Mouse (Mus musculus) lung, postnatal 36 days (tissue): ENCODE measurements around the gene Tyw1.
A peak's percentile ranks its signal among the peaks of the same experiment; 100 is the strongest.

Experiments used
- DNase-seq: peaks from one replicate; pipeline ENCODE4 v3.0.0; 2022; ENCODE audit warnings: mixed read lengths

Gene Tyw1

DNA sequence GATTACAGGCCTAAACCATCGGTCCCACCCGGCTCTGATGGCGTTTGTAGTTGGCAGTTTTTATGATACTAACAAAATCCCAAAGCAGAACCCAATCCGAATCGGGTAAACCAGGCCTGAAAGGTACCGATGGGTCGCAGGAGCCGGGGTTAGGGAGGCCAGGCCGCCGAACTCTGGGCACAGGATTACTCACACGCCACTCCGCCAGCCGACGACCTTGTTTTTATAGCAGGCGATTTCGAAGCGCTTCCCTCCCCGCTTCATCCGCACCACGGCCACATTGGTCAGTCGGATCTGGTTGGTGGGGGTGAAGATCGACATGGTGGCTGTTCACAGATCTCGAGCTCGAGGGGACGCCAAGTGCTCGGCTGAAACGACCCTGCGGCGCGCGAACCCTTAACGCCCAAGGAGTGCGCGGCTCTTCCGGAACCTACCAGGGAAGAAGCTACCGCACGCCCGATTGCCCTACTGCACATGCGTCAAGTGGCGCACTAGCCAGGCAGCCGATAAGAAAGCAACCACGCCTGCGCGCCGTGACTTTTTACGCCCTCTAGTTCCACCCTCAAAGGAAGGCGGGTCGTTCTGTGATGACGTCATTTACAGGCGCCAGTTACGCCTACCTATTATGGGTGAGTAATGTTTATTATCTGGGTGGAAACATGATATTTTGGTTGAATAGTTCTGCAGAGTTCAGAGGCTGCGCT, at the start of gene Tyw1, which contains the start of gene Sbds:
Gene Tyw1, plus strand, starts transcription at position 603 of the 704 bp plus-strand sequence.
Gene Sbds, minus strand, starts transcription at position 514 of the 704 bp plus-strand sequence.
- DNase-seq = peak; percentile 99

GRCm38 (mm10) chr5:130207299-130207698, 48.1 kb upstream of the Tyw1 start:
- DNase-seq = peak; percentile 70

DNA sequence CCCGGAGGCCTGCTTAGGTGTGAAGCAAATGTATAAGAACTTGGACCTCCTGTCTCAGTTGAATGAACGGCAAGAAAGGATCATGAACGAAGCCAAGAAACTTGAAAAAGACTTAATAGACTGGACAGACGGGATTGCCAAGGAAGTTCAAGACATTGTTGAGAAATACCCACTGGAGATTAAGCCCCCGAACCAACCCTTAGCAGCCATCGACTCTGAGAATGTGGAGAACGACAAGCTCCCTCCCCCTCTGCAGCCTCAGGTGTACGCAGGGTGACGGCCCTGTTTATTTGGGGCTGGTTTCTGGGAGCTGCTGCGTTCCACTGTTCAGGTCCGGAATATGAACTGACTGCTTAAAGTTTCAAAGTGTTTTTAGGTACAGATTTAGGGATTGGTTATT, 42.5 kb upstream of the Tyw1 start:
- peak; percentile 20 for DNase-seq

GRCm38 (mm10) chr5:130216781-130217180, 38.6 kb upstream of the Tyw1 start, which contains the start of gene Tmem248:
Gene Tmem248 (plus strand): TSS chr5:130217081.
- no peak for DNase-seq

GRCm38 (mm10) chr5:130217406-130217805, 38.0 kb upstream of the Tyw1 start:
- DNase-seq = peak; percentile 41

DNA sequence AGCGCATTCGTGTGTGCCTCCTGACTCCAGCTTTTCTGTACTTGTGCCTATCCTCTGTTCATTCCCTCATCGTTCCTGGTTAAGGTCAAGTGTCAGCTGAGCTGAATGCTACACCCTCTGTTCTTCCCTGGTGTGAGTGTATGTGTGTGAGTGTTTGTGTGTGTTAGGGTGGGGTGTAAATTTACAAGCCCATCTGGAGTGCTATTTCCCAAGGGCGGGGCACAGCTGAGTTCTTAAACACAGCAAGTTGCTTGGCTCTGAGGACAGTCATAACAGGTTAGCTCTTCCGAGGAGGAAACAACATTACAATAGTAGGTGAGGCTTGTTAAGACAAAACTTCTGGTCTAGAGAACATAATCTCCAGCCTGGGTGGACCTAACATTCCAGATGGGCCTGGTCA, 37.1 kb upstream of the Tyw1 start:
- peak; percentile 57 for DNase-seq

DNA sequence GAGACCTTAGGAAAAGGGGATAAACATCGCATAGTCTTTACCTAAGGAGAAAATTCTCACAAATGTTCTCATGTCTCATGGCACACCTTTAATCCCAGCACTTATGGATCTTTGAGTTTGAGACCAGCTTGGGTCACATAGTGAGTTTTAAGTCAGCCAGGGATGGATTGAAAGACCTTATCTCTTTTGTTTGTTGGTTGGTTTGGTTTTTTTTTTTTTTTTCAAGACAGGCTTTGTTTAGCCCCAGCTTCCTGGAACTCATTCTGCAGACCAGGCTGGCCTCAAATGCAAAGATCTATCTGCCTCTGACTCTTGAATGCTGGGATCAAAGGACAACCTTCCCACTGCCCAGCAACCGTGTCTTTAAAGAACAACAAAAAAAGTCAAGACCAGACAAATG, 34.1 kb upstream of the Tyw1 start:
- DNase-seq = no peak

DNA sequence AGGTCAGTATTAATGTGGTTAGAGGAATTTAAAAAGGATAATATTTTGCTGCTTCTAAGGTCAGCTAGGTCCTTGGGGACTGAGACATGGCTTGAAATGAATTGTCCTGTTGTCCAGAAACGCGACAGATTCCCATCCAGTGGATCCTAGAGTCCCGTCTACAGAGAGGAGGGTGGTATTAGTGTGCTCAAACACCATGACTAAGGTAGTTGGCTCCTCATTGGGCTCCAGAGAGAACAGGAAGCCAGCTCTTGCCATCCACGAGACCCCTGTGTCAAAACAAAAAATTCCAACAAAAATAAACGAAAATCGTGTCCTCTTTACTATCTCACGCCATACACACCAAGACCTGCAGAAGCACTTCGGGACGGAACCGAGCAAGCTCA, 33.7 kb upstream of the Tyw1 start:
- DNase-seq = peak; percentile 33

DNA sequence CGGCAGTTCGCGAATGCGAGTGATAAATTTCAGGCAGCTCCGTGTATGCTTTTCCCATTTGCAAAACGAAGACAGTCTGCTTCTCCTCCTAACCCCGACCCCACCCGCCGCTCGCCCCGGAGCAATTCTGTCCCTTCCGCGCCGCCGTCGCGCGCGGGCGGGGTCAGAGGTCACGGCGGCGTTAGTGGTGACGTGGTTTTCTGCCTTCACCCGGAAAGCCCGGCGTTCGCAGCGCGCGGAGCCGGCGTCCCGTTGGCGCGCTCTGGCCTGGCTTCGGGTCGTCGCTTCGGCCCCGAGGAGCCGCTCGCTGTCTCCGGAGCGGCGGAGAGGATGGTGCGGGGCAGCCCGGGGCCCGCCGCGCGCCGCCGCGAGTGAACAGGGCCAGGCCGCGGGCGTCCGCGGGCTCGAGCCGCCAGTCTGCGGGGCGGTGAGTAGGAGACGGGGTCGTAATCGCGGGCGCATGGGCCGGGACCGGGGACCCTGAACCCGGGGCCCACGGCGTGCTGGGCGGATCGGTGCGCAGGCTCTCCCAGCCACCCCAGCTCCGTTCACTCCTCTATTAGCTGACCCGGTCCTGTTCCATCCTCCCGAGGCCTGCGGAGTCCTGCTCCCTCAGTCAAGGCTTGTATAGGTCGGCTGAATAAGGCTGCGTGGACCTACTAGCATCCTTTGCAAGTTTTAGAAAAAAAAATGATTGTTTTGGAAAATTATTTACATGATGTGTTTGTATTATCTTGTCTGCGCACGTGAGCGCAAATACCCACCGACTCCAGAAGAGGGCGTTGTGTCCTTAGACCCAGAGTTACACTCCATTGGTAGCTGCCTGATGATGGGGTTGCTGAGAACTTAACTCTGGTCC, 33.0 kb upstream of the Tyw1 start:
- DNase-seq = peak; percentile 93

GRCm38 (mm10) chr5:130226790-130227189, 28.6 kb upstream of the Tyw1 start:
- DNase-seq = peak; percentile 17

DNA sequence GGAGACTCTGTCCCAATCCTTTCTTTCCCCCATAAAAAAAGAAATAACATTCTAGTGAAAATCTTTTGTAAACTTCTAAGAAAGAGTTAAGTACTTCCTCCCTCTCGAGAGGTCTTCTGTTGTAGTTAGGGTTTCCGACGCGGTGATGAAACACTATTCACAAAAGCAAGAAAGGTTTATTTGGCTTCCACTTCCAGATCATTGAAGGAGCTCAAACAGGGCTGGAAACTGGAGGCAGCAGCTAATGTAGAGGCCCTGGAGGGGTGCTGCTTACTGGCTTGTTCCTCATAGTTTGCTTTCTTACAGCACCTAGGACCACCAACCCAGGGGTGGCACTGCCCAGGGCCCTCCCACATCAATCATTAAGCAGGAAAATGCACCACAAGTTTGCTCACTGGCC, 27.3 kb upstream of the Tyw1 start:
- DNase-seq = peak; percentile 49

- no peak for DNase-seq
Measured at GRCm38 (mm10) chr5:130236302-130236701, 19.1 kb upstream of the Tyw1 start.

DNA sequence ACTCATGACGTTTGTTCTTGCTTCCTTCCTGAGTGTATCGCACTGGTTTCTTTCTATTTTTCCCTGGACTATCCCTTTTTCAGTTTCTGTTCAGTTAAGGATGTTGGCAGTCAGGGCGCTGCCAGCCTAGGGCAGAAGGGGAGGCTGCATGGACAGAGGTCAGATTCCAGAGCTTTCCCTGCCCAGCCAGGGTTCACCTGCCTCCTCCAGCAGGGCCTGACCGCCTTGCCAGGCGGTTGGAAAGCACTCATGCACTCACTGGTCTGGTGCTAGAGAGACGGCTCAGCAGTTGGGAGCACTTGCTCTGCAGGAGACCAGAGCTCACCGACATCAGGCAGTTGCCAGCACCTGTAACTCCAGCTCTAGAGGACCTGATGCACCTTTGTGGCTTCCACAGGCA, 16.2 kb upstream of the Tyw1 start:
- DNase-seq = no peak

GRCm38 (mm10) chr5:130239856-130240255, 15.6 kb upstream of the Tyw1 start:
- DNase-seq = no peak

GRCm38 (mm10) chr5:130241426-130241825, 14.0 kb upstream of the Tyw1 start:
- no peak for DNase-seq

DNA sequence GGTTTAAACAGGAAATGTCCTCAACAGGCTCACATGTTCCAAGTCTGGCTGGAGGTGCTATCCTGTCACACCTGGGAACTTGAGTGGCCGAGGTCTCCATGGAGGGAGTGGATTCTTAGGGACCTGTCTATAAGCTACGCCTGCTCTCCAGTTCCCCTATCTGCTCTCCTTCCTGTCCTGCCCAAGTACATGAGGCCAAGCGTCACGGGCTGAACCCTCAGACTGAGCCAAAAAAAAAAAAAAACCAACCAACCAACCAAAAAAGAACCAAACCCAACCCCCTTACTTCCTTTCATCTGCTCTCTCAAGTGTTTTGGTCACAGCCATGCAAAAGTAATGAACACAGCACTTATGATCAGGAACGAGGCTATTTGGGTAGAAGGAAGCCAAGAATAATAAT, 7.6 kb upstream of the Tyw1 start:
- peak; percentile 28 for DNase-seq

DNA sequence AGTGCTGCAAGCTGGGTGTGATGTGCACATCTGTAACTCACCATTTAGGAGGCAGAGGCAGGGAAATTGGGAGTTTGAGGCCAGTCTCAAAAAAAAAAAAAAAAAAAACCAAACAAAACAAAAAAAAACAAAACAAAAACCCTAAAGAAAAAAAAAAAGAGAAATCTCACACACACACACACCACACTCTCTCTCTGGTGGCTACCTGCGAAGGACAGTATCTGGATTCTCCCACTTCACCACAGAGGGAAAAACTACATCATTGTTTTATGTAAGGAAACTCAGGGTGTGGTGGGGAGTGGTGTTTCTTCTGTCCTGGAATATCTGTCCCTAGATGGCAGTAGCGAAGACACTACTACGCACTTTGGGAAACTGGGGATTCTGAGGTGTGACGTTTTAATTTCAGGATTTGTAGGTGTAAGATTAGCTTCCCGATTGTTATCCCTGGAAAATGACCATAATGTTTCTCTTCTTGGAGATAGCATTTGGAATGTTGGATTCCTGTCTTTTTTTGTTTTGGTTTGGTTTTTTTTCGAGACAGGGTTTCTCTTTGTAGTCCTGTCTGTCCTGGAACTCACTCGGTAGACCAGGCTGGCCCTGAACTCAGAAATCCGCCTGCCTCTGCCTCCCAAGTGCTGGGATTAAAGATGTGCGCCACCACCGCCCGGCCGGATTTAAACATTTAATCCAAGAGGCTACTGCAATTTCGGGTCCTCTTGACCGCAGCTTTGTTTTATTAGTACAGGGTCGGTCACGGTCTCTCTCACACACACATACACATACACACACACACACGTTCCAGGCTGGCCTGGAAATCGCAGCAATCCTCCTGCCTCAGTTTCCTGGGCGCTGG, 1.0 kb upstream of the Tyw1 start:
- peak; percentile 83 for DNase-seq

DNA sequence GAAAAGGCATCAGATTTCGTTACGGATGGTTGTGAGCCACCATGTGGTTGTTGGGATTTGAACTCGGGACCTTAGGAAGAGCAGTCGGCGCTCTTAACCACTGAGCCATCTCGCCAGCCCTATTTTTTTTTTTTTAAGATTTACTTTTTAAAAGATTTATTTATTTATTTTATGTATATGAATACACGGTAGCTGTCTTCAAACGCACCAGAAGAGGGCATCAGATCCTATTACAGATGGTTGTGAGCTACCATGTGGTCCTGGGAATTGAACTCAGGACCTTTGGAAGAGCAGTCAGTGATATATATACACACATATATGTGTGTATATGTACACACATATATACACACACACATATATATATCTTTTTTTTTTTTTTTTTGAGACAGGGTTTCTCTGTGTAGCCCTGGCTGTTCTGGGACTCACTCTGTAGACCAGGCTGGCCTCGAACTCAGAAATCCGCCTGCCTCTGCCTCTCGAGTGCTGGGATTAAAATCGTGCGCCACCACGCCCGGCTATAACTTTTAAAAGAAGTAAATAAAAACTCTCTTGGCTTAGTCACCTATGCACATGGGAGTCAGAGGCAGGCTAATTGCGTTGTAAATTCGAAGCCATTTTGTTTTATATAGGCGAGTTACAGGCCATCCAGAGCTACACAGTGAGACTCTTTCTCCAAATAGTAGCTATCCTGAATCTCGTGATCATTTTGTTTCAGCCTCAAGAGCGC, 543 bp downstream of the Tyw1 start:
- DNase-seq = peak; percentile 19

GRCm38 (mm10) chr5:130256678-130257271, 1.4 kb downstream of the Tyw1 start:
- DNase-seq = peak; percentile 99

DNA sequence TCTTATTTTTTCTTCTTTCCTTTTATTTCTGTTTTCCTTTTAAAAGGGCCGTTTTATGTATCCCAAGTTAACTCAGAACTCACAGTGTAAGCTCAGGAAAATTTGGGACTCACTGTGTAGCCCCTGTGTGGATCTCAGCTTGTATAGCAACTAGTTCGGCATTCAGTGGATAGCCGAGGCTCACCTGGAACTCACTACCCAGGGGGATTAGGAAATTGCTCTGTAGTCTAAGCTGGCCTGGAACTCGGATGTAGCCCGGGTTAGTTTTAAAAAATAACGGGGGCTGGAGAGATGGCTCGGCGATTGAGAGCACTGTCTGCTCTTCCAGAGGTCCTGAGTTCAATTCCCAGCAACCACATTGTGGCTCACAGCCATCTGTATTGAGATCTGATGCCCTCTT, 1.9 kb downstream of the Tyw1 start:
- DNase-seq = no peak

GRCm38 (mm10) chr5:130263454-130263853, 8.0 kb downstream of the Tyw1 start:
- no peak for DNase-seq

DNA sequence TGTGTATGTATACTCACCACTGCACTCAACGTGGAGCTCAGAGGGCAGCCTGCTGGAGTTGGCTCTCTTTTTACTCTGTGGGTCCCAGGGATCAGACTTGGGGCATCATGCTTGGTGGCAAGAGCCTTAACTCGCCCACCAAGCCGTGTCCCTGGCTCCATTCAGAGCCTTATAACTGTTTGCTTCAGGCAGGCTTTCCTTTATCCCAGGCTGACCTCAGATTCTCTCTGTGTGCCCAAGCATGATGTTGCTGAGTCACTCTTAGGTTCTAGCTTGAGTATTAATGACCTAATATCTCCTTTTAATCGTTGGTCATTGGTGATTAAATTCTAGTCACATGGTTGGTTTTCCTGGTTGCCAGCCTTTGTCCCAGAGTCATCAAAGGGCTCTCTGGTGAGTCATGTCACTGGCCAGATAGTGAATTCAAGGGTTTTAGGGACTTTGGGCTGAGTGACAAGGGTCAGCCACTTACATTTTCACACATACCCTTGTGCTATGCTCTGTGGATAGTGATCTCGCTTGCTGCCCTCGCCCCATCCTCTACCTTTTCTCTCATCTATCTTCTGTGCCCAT, 9.1 kb downstream of the Tyw1 start:
- DNase-seq = no peak
